Mouse (Mus musculus) lung, adult 18-20 months (tissue): Measurements from ENCODE around the gene Cers5.

Source experiments
- DNase-seq, 2 experiments: peaks; one replicate each; pipeline ENCODE4 v3.0.0; 2022; ENCODE audit warnings: mixed read lengths in 2 of 2

Gene Cers5

DNA sequence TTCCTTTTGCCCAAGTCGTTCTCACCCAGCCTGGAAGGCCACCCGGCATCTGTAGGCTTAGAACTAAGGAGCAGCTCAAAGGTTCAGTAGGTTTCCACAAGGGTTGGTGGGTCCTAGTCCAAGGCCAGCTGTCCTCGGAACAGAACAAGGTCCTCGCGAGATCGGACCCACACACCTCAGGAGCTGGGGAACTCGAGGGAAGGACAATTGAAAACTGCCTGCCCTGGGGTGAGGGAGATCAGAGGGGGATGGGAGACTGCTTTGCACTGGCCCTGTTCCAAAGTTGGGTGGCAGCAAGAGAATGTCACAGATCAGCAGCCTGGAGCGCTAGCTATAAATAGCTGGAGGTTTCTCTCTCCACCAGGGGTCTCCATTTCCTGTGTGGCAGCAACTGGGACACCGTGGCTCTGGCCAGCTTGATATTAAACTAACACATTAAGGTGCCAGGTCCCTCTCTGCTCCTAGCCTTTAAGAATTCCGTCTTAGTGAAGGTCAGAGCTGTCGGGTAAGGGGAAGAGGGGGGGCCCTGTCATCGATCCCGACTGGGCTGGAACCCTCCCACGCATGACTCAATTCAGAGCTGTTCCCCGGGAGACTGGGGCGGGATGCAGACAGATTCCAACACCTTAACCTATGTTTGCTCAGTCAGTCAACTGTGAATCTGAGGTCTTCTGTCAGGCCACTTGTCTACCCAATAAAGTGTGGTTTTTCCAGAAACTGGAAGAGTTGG, 48.2 kb downstream of the Cers5 start:
- DNase-seq = peak; percentile 72 to 80

DNA sequence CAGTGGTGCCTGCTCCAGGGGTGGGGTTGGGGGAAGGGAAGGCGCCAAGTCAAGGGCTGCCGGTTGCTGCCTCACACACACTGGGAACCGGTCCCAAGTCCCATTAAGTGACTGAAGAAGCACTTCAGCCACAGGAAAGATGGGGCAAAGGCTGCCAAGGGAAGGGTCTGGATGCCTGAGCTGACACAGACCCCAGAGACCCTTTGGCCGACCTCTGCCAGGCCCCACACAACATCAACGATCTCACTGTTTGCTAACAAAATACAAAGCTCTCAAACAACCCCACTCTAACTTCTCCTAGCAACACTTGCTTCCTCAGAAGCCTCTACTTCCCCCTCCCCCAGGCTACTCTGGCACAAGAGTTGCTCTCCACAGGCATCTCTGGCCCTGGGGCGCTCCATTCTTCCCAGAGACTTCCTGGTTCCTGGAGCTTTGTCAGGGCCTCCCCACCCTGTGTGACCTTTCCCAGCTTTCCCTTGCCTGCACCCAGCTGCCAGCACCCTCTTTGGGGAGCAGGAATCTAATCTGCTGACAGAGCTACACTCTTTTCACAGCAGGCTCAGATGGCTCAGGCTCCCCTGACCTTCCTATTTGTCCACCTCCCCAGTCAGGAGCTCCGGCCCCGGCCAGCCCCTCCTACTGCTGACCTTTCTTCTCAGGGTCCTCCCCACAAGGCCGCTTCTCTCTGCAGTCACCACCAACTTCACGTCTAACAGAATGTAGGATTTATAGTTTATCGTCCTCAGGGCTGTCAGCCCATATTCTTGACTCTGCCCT, 49.0 kb downstream of the Cers5 start:
- DNase-seq = peak; percentile 85 to 89

DNA sequence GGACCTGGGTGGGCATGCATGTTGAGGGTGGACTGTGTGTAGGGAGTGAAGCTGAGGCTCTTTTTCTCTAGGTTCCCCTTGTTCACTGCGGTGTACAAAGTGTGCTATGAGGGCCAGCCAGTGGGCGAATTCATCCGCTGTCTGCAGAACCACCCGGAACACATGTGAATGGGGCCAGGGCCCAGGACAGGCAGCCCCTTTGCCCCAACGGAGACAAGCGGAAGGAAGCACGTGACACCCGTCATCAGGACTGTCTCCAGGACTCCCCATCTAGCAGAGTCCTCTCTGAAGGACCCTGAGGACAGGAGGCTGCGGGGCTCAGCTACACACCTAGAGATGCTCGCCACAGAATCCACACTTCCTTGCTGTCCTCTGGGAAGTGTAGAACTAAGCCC, 49.6 kb downstream of the Cers5 start:
- DNase-seq = no peak

DNA sequence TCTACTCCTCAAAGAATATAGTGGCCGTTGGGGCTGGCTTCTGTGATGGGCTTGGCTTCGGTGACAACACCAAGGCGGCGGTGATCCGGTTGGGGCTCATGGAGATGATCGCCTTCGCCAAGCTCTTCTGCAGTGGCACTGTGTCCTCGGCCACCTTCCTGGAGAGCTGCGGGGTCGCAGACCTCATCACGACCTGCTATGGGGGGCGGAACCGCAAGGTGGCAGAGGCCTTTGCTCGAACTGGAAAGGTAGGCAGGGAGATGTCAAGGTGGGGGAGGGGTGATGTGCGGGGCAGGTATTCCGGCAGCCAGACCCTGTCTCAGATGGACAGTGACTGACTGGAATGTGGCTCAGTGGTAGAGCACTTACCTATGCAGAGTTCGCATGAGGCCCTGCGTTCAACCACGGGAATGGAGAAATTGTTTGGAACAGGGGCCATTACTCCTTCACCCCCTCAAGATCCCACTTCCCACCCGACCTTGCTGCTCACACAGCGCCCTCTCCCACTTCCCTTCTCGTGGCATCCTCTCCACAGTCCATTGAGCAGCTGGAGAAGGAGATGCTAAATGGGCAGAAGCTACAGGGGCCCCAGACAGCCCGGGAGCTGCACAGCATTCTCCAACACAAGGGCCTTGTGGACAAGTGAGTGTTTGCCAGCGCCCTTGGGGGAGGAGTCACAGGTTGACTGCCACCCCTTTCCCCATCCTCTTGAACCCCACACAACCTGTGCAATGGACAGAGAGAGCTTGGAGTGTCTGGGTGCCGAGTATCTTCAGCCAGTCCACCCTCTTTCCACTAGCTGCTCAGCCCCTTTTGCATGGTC, 50.6 kb downstream of the Cers5 start:
- no peak for DNase-seq

DNA sequence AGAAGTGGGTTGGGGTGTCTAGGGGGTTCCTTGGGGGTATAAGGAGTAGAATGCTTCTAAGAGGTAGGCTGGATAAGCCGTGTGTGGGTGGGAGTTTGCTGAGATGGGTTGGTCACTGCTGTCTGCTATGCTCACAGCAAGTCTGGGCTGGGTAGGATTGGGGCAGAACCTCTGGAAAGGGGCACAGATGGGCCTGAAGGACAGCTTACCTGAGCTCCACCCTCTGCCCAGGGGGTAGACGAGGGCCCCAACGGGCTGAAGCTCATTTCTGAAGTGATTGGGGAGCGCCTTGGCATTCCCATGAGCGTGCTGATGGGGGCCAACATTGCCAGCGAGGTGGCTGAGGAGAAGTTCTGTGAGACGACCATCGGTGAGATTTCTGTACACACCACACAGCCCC, 52.8 kb downstream of the Cers5 start:
- no peak for DNase-seq

DNA sequence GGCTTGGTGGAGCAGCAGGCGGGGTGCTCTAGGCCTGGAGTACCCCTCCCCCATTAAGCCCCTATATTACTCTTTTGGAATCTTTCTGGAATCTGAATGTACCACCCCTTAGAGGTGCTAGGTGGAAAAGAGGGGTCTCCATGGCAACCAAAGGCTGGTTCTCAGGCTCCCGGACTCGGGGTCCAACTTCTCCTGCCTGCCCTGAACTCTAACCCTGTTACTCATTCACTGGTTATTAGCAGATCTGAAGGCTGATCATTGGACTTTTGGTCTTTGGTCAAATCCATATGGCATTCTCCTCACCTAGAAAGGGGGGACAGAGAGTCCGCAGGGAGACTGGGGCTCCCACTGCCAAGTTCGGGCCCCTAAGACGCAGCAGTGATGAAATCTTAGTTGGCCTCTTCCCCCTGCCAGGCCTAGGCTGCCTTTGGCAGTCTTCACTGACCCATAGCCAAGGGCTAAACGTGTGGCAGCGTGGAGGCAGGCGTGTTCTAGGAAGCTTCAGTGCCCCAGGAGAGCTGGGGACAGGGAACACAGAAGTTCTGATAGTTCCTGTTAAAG, 54.1 kb downstream of the Cers5 start:
- DNase-seq = no peak

DNA sequence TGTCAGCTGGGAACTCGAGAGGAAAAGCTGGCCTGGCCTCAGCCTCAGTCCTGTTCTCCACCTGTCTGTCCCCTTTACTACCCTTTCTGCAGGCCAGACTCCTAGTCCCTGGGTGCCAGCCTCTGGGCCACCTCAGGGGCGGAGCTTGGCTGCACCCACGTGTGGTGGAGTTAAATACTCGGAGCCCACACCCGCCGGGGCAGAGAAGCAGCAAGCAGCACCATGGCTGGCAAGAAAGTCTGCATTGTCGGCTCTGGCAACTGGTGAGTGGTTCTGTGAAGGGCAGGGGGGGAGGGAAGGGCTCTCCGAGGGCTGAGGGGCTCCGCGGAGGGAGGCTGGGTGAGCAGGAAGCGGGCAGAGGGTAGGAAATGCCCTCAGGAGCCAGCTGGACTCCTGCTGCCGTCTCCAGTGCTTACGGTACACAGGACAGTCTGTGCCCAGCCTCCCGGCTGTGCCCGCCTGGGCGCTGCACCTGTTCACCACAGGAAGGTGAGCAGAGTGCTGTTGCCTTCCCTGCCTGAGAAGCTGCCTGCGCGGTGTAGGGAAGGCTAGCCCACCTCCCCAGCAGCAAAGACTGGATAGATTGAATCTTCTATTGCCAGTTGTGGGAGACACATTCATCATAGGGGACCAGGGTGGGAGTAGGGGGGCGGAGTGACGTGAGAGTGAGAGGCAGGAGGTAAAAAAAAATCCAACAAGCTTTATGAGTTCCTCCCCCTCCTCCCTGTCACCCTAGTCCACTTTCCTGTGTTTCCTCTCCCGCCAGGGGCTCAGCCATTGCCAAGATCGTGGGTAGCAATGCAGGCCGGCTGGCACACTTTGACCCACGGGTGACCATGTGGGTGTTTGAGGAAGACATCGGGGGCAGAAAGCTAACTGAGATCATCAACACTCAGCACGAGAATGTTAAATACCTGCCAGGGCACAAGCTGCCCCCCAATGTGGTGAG, 55.0 kb downstream of the Cers5 start, which contains the start of gene Gpd1:
Gene Gpd1, plus strand, starts transcription at position 130 of the 949 bp plus-strand sequence.
- peak; percentile 72 to 75 for DNase-seq

DNA sequence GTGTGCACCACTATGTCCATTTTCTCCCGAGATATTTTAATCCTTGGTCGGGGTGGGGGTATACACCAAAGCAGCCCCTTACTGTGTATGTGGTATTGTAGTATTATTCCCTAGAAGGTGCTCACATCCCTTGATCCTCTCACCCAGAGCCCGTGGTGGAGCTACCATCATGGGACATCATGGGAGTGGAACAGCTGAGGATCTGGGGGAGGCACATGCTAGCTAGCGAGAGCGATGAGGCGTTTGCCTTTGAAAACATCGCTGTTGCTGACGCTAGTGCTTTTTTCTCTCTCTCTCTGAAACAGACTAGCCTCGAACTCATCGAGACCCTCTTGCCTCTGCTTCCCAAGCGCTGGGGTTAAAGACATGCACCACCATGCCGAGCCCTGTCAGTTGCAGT, 55.9 kb downstream of the Cers5 start:
- DNase-seq = no peak

DNA sequence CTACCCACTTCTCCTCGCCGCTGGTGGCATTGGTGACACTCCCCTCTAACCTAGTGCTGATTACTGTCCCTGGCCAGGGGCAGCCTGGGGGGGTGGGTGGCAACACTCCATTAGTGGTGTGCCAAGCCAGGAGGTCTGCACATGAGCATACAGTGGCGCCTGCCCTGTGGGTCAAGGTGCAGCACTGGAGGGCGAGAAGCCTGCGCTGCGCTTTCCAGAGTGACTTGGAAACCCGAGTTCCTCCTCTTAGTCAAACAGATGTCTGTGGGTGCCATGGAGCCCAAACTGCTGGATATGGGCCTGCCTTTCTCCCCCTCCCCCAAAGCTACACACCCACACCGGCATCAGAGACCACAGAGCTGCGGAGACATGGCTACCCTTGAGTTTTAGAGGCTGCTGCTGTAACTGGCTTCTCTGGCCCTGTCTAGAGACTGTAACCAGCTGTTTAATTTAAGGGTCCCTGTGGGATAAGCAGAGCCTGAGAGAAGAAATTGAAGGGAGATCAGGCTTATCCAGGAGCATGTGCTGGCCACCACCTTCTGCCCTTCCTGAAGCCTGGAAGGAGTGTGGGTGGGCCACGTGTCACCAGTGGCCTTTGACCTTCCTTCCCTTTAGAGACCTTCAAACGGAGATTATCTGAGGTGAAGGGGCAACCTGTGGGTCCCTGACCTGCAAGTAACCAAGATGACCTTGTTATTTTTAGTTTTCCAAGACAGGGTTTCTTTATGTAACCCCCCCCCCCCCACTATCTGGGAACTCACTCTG, 56.5 kb downstream of the Cers5 start:
- no peak for DNase-seq

DNA sequence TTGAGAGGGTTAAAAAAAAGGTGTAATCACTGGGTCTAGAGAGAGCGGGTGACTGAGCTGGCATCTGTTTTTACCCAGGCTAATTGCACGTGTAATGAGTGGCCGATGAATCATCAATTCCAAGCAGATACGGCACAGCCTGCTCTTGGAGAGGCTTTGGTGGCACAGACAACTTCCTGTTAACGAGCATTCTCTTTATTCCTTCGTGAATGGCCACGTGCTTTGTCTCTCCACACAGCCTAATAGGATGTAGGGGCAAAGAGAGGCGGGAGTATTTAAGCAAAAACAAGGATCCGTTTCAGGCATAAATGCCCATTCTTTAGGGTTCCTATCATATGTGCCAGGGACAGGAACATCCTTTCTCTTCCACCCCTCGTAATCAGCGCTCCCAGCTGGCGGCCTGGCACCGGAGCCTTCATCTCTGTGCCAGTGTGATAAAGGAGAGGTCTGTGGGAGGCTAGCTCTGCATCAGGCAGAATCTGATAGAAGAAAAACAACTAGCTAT, 57.3 kb downstream of the Cers5 start:
- no peak for DNase-seq

DNA sequence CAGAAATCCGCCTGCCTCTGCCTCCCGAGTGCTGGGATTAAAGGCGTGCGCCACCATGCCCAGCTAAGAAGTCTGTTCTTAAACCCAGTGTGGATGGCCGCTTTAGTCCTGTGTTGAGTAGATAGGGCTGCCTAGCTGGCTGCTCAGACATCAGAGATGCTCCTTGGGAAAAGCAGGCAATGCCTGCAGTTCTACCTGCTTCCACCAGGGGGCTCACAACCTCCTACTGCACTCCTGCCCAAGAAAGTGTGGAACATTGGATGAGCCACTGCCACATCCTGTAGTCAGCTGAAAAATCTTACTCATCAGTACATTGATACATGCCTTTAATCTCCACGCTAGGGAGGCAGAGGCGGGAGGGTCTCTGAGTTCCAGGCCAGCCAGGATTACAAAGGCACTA, 57.8 kb downstream of the Cers5 start:
- peak; percentile 74 to 75 for DNase-seq

DNA sequence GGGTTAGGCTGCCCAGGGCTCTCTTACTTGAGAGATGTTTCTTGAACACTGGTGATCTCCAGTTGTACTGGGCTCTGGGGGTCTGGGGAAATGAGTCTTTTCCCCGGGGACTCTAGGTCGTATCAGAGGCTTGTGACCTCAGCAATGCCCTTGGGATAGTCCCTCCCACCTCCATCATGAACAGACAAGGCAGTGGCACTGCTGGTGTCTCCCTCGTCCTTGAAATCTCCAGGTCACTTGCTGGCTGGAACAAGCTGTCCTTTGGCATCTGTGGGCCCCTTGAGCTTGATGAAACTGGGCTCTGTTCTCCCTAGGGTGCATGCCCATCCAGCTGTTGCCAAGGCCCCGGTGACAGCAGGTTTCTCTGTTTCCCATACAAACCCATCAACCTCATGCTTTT, 58.5 kb downstream of the Cers5 start:
- no peak for DNase-seq

DNA sequence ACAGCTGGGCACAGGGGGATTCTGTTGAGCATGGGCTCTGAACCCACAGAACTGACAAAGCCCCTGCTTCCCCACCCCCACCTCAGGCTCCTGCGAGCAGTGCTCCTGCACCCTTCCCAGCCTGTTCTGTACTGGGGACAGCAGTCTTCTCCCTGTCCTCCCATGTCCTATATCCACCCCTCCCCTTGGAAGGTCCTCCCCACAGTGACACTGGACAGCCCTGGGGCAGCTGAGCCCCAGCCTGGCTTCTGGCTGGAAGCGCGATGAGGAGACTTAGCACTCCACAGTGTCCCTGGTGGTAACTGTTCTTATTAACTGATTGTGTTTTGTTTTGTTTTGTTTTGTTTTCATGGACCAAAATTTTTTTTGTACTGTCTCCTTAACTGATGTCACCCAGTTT, 59.1 kb downstream of the Cers5 start:
- DNase-seq = no peak

DNA sequence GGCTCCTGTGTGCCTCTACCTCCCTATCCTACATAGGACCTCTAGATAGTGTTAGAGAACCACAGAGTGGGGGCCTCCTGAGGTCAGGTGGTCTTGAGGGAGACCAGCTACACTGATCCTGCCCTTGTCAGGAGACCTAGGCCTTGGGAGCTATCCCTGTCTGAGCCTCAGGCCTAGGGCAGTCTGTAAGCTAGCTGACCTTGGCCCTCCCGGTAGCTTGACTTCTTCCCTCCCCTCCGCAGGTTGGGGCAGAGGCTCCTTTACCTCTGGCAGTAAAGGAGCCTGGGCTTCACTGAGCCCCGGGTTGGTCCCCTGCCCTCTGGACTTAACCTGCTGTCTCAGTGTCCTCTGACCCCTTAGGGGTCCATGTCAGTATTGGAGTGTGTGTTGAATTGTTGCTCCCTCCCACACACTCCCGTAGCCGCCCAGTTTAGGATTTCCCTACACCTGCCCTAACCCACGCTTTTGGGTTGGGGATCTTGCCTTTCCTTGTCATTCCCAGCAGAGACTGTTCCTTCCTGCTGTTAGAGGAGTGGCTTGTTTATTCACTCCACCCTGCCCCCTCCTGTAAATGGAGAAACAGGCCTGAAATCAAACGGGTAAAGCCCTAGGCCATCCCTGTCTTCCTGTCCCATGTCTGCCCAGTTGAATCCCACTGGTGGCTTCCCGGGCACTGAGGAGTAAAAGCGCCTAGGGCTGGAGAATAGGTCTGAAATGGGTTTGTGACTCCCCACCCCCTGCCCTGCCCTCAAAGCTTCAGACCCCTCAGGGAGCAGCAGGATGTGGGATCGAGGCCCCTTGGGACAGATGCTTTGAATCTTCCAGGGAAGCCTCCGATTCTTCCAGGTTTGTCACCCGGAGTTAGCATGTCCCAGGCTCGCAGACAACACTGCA, 59.8 kb downstream of the Cers5 start:
- DNase-seq = no peak

DNA sequence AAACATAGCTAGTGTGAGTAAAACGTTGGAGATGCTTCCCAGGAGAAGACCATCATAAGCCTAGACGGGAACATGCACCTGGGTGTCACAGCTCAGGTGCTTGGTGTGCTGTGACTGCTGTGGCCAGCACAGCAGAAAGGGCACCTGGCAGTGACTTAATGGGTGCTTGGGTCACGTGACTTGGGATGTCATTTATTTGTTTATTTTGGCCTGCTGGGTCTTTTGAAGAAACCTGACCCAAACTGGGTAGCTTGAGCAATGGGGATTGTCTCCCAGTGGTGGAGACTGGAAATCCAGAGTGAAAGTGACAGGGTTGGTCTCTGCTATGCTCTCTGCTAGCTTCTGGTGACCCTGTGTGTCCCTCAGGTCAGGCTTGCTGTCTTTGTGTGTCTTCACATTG, 61.2 kb downstream of the Cers5 start:
- no peak for DNase-seq

DNA sequence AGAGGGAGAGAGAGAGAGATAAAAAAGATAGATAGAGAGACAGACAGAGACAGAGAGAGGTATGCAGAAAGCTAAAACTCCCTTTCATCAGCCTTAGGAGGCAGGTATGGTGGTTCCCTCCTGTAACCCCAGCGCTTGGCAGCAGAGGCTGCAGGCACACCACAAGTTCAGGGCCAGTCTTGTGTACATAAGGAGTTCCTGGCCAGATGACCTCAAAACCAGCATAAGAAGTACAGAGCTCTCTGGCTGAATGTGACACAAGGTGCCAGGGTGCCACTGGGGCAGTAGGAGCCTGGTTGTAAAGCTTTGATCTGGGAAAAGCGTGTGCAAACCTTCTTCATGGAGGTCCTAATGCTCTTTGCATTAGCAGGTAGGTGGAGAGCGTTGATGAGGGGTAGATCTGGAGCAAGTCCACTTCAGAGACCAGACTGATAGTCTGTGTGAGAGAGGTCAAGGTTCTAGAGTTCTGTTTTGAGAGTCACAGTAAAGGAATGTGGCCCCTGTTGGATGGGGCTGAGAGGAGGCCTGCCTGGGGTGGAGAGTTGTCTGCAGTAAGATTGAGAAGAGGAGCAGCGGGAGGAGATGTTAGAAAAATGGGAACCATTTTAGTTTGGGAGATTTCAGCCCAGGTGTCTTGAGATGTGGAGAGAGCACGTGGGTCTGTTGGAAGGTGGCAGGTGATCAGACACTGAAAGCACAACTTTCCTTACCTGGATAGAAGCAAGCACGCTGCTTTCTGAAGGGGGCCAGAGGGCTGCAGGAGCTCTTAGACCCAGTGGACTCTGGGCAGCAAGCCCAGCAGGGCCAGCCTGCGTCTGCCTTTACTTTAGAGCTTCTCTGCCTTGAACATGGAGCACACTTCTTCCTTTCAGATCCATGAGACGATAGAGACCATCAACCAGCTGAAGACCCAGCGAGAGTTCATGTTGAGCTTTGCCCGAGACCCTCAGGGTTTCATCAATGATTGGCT, 62.2 kb downstream of the Cers5 start:
- DNase-seq = no peak

DNA sequence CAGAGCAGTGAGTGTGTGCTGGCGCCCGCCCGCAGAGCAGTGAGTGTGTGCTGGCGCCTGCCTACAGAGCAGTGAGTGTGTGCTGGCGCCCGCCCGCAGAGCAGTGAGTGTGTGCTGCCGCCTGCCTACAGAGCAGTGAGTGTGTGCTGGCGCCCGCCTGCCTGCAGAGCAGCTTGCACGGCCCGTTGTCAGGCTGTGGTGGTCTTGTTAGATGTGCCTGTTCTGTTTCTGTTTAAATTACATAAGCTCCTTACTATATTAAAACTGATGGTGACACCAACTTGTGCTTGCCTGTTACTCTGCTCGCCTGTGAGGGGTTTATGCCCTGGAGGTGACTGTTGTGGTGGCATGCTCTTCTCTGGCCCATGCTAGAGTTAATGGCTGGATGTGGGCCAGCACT, 64.5 kb downstream of the Cers5 start:
- DNase-seq = no peak

DNA sequence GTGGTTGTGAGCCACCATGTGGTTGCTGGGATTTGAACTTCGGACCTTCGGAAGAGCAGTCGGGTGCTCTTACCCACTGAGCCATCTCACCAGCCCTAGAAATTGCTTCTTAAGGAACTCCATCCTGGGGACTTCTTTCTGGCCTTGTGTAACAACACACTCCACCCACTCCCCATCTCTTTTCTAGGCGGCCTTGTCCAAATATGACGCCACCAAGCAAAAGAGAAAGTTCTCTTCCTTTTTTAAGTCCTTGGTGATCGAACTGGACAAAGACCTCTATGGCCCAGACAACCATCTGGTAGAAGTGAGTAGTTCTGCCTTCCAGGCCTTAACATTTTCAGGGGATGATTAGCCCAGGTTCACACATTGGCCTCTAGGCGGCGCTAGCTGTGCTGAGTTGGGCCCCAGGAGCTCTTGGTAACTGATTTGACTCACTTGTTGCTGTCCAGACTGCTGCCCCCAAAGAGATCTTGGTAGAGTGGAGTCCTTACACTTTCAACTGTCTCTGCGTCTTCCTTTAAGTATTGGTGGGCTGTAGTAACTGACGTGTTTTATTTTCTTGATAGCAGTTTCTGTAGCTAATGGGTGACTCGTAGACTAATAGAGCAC, 67.1 kb downstream of the Cers5 start, which contains the start of gene Gm17349:
Gene Gm17349, minus strand, starts transcription at position 51 of the 609 bp plus-strand sequence.
- DNase-seq = peak in 1 of 2 experiments; percentile 49
